Mouse (Mus musculus) neural tube, embryonic 14.5 days (tissue): ENCODE data around the gene Plekha6. TPM values are rescaled to one million over a fixed set of nuclear protein-coding genes. Genes with fewer than 3 reads are reported as not detected.

ENCODE experiments used
- ATAC-seq: fragments of 200-750 bp; cut with Nextera tagmentation; 2 replicates; pipeline ENCODE4 v1.8.0; 2017; ENCODE audit warnings: low read depth, mild to moderate bottlenecking, moderate TSS enrichment, moderate library complexity
- H3K27ac ChIP-seq: fragments of 300-500 bp; sonication (generic); 2 replicates; pipeline ENCODE4 v1.5.1; 2014; ENCODE audit warnings: low read depth, mild to moderate bottlenecking, control low read depth, low read length, moderate library complexity, mixed read lengths
- H3K27me3 ChIP-seq: fragments of 300-500 bp; sonication (generic); 2 replicates; pipeline ENCODE4 v1.6.1; 2014; ENCODE audit warnings: low read length; ENCODE audit not compliant: control insufficient read depth, insufficient read depth
- H3K36me3 ChIP-seq: fragments of 300-500 bp; sonication (generic); 2 replicates; pipeline ENCODE4 v1.6.1; 2014; ENCODE audit warnings: low read length, mixed read lengths; ENCODE audit not compliant: control insufficient read depth, insufficient read depth
- H3K4me1 ChIP-seq: fragments of 300-500 bp; sonication (generic); 2 replicates; pipeline ENCODE4 v1.6.1; 2014; ENCODE audit warnings: low read length; ENCODE audit not compliant: control insufficient read depth, insufficient read depth
- H3K4me2 ChIP-seq: fragments of 300-500 bp; sonication (generic); 2 replicates; pipeline ENCODE4 v1.6.1; 2014; ENCODE audit warnings: mild to moderate bottlenecking, low read depth, low read length, control low read depth
- H3K4me3 ChIP-seq: fragments of 300-500 bp; sonication (generic); 2 replicates; pipeline ENCODE4 v1.5.1; 2014; ENCODE audit warnings: low read depth, low read length, control low read depth, mixed read lengths
- H3K9ac ChIP-seq: fragments of 300-500 bp; sonication (generic); replicated peaks from 2 replicates; pipeline ENCODE4 v1.6.1; 2014; ENCODE audit warnings: low read depth, mild to moderate bottlenecking, control low read depth, low read length, mixed read lengths
- H3K9me3 ChIP-seq: fragments of 300-500 bp; sonication (generic); 2 replicates; pipeline ENCODE4 v1.6.1; 2016; ENCODE audit warnings: low read length; ENCODE audit not compliant: control insufficient read depth
- WGBS: fragments of 180-500 bp; shearing (Covaris S2); extraction: QIAGEN DNeasy Blood & Tissue Kit; methylation state at CpG from one replicate; pipeline ENCODE4 v1.1.7; 2014; 5-methylcytosine and 5-hydroxymethylcytosine counted together
- polyA plus RNA-seq: library from polyadenylated mRNA; unstranded; fragments of >200 nt; fragmentation: Nextera tagmentation; extraction: Ambion mirVana; gene quantifications from 2 replicates; pipeline ENCODE4 v1.2.1, GENCODE M21; 2014

Gene Plekha6
- polyA plus RNA-seq, 1 experiment from 2014 or later, result 27.9 TPM

DNA sequence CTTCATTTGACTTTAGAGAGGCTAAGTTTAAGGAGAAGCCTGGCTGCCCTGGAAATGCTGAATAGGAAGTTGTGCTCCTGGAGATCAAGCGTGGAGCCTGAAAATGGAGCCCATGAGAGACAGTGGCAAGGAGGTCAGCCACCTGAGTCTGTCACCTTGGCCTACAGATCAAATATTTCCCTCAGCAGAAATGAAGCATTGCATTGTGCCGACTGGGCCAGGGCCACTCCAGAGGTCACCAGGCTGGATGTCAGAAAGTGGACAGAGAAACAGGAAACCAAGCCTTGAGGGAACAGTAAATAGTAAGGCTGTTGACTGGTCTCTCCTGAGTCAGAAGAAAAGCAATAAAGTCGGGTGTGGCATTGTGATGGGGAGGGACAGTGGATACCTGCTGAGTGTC lies 61.1 kb downstream of the Plekha6 start:
- no peaks in the 10 kb centered on the region for H3K36me3 ChIP-seq
- no peak overlapping the region for H3K9ac ChIP-seq
- no peak overlapping the region for H3K4me2 ChIP-seq
- peaks cover 31% of the 10 kb centered on the region for H3K4me1 ChIP-seq
- H3K9me3 ChIP-seq, result no peaks in the 10 kb centered on the region
- no peak overlapping the region for H3K27ac ChIP-seq
- H3K4me3 ChIP-seq, result no peak overlapping the region
- no peak for ATAC-seq
- H3K27me3 ChIP-seq, result no peaks in the 10 kb centered on the region
- 74% methylated on average over 3 of the region's 3 CpGs for WGBS

- ATAC-seq, result no peak
- WGBS, result 80% methylated on average over 2 of the region's 2 CpGs
- Histone ChIP-seq H3K9me3 (no peaks in the 10 kb centered on the region), H3K36me3 (no peaks in the 10 kb centered on the region), H3K4me3 (no peak overlapping the region), H3K9ac (no peak overlapping the region), H3K4me1 (peaks cover 31% of the 10 kb centered on the region), H3K27me3 (no peaks in the 10 kb centered on the region), H3K4me2 (no peak overlapping the region), H3K27ac (no peak overlapping the region)
These were observed 61.6 kb downstream of the Plekha6 start for GRCm38 (mm10) chr1:133225561-133225960.

DNA sequence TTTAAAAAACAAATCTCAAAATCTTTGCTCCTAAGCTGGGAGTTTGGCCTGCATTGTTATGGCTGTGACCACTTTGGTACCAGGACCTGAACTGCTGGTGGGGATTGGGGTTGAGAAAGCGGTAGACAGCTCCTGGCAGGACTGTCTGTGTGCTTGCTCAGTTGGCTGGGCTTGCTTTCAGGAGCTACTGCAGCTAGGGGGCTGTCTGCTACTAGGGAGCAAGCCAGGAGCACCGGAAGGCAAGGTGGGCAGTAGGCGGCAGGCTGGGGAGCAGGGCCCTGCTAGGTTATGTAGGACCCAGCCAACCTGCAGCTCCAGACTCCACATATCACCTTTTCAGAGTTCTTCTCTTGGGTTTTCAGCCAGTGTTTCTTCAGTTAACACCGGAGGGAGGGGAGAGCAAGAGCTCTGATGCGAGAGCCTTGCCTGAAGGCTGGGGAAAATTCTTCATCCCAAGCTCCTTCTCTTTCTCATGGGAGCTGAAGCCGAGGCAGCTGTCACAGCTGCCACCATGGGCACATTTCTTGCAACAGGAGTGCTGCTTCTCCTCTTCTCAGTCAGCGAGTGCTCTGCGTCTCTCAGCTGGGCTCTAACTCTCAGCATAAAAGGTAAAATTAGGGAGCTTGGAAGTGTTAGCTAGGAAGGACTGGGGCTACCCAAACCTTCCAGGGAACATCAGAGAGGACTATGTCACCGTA lies 62.1 kb downstream of the Plekha6 start:
- Histone ChIP-seq H3K9ac (no peak overlapping the region; the same call in 1 of the 2 replicates), H3K4me3 (no peak overlapping the region), H3K27me3 (no peaks in the 10 kb centered on the region), H3K36me3 (no peaks in the 10 kb centered on the region), H3K4me2 (no peak overlapping the region), H3K4me1 (peaks cover 31% of the 10 kb centered on the region), H3K9me3 (no peaks in the 10 kb centered on the region), H3K27ac (no peak overlapping the region; the same call in 1 of the 2 replicates)
- ATAC-seq, result no peak
- 38% methylated on average over 9 of the region's 9 CpGs for WGBS

- Histone ChIP-seq H3K4me3 (no peak overlapping the region), H3K9ac (no peak overlapping the region), H3K27me3 (no peaks in the 10 kb centered on the region), H3K27ac (peak overlapping the region; percentile 57), H3K36me3 (no peaks in the 10 kb centered on the region), H3K4me2 (no peak overlapping the region), H3K4me1 (peaks cover 31% of the 10 kb centered on the region), H3K9me3 (no peaks in the 10 kb centered on the region)
- WGBS, result 23% methylated on average over 9 of the region's 9 CpGs
- ATAC-seq, result 0 out of 2 replicates have a peak, but pooled peaks have one; percentile 26
These were observed 62.9 kb downstream of the Plekha6 start for GRCm38 (mm10) chr1:133226928-133227327.

DNA sequence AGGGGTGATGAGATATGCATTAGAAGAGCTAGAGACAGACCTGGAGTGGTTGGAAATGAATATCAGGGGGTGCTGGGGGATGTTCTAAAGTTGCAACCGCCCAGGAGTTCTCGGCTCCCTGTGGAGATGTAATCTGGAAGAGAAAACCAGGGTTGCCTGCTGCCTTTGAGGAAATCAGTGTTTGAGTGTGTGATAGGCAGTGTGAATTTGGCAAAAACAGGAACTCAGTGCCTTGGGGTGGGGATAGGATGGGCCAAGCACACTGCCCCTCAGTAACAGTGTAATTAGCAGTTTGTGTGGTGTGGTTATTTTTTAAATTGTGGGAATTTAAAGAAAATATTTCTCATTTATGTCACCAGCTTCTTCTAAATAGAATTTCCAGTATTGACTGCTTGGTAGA lies 63.4 kb downstream of the Plekha6 start:
- H3K4me2 ChIP-seq, result no peak overlapping the region
- 49% methylated on average over 2 of the region's 2 CpGs for WGBS
- H3K36me3 ChIP-seq, result no peaks in the 10 kb centered on the region
- no peak for ATAC-seq
- no peaks in the 10 kb centered on the region for H3K9me3 ChIP-seq
- H3K4me3 ChIP-seq, result no peak overlapping the region
- no peak overlapping the region for H3K9ac ChIP-seq
- H3K4me1 ChIP-seq, result peaks cover 29% of the 10 kb centered on the region
- no peaks in the 10 kb centered on the region for H3K27me3 ChIP-seq
- H3K27ac ChIP-seq, result peak overlapping the region; percentile 57

GRCm38 (mm10) chr1:133228809-133229487 lies 64.9 kb downstream of the Plekha6 start:
- no peak overlapping the region for H3K9ac ChIP-seq
- no peak overlapping the region for H3K27ac ChIP-seq
- no peaks in the 10 kb centered on the region for H3K36me3 ChIP-seq
- WGBS, result 63% methylated on average over 9 of the region's 9 CpGs
- H3K4me1 ChIP-seq, result peaks cover 23% of the 10 kb centered on the region
- H3K4me3 ChIP-seq, result no peak overlapping the region
- no peaks in the 10 kb centered on the region for H3K9me3 ChIP-seq
- no peaks in the 10 kb centered on the region for H3K27me3 ChIP-seq
- no peak for ATAC-seq
- no peak overlapping the region for H3K4me2 ChIP-seq

- Histone ChIP-seq H3K36me3 (no peaks in the 10 kb centered on the region), H3K4me1 (peaks cover 16% of the 10 kb centered on the region), H3K4me3 (no peak overlapping the region), H3K27me3 (no peaks in the 10 kb centered on the region), H3K27ac (no peak overlapping the region), H3K4me2 (no peak overlapping the region), H3K9ac (no peak overlapping the region), H3K9me3 (no peaks in the 10 kb centered on the region)
- no peak for ATAC-seq
- 96% methylated on average over 7 of the region's 7 CpGs for WGBS
These were observed 67.6 kb downstream of the Plekha6 start for GRCm38 (mm10) chr1:133231523-133232193.

- WGBS, result 72% methylated on average over 5 of the region's 5 CpGs
- no peak overlapping the region for H3K27ac ChIP-seq
- H3K4me3 ChIP-seq, result no peak overlapping the region
- no peaks in the 10 kb centered on the region for H3K9me3 ChIP-seq
- H3K4me2 ChIP-seq, result no peak overlapping the region
- H3K27me3 ChIP-seq, result no peaks in the 10 kb centered on the region
- no peaks in the 10 kb centered on the region for H3K36me3 ChIP-seq
- no peak for ATAC-seq
- H3K4me1 ChIP-seq, result peaks cover 8% of the 10 kb centered on the region
- no peak overlapping the region for H3K9ac ChIP-seq
These were observed 71.9 kb downstream of the Plekha6 start for GRCm38 (mm10) chr1:133235909-133236308.
